Mouse (Mus musculus) MEL (cell line): ENCODE measurements at regions not wholly inside any gene's neighbourhood (a gene's known extent, or its start where the extent isn't known, plus 50 kb on each side); places are given as distances from the start of the nearest gene placed in this dataset.

Experiments used
- DNase-seq: peaks from one replicate; pipeline ENCODE4 v3.0.0; 2011; ENCODE audit warnings: low read depth, low spot score
- H3K27ac ChIP-seq: 2 replicates; pipeline ENCODE4 v1.5.1; 2012; ENCODE audit warnings: low read depth, mild to moderate bottlenecking, control low read depth, low read length, moderate library complexity; ENCODE audit not compliant: control insufficient read depth
- H3K27me3 ChIP-seq, 2 experiments: fragments of 150-350 bp in 1 of 2; sonication (generic) in 1 of 2; 2 replicates each; pipeline ENCODE4 v1.6.1; 2012; ENCODE audit warnings: low read length in 2 of 2, mild to moderate bottlenecking in 2 of 2, improper control_type of control experiment in 1 of 2, moderate library complexity in 1 of 2; ENCODE audit not compliant: insufficient read depth in 2 of 2, control insufficient read depth in 1 of 2
- H3K36me3 ChIP-seq, 2 experiments: 2 replicates each; pipeline ENCODE4 v1.6.1; 2012 to 2014; ENCODE audit warnings: low read length in 2 of 2, improper control_type of control experiment in 1 of 2, inconsistent platforms in 1 of 2, mild to moderate bottlenecking in 1 of 2; ENCODE audit not compliant: insufficient read depth in 2 of 2, control insufficient read depth in 1 of 2
- H3K4me1 ChIP-seq, 2 experiments: fragments of 150-350 bp in 1 of 2; sonication (generic) in 1 of 2; 2 replicates each; pipeline ENCODE4 v1.6.1; 2012; ENCODE audit warnings: low read length in 2 of 2, improper control_type of control experiment in 1 of 2, mild to moderate bottlenecking in 1 of 2; ENCODE audit not compliant: insufficient read depth in 2 of 2, control insufficient read depth in 1 of 2
- H3K4me3 ChIP-seq, 2 experiments: fragments of 150-350 bp in 1 of 2; sonication (generic) in 1 of 2; 2 replicates each; pipeline ENCODE4 v1.5.1; 2012; ENCODE audit warnings: low read depth in 2 of 2, low read length in 2 of 2, mild to moderate bottlenecking in 2 of 2, moderate library complexity in 2 of 2, control low read depth in 1 of 2, improper control_type of control experiment in 1 of 2; ENCODE audit not compliant: control insufficient read depth in 1 of 2, insufficient read depth in 1 of 2
- H3K79me2 ChIP-seq: 2 replicates; pipeline ENCODE4 v1.6.1; 2012; ENCODE audit warnings: mild to moderate bottlenecking, low read length, moderate library complexity; ENCODE audit not compliant: control insufficient read depth, poor library complexity, insufficient read depth
- H3K9ac ChIP-seq: 2 replicates; pipeline ENCODE4 v1.6.1; 2012; ENCODE audit warnings: low read depth, mild to moderate bottlenecking, control low read depth, low read length, moderate library complexity; ENCODE audit not compliant: control insufficient read depth, poor library complexity, severe bottlenecking
- H3K9me3 ChIP-seq: fragments of 150-350 bp; sonication (generic); replicated peaks from 2 replicates; pipeline ENCODE4 v1.6.1; 2012; ENCODE audit warnings: mild to moderate bottlenecking, low read length, improper control_type of control experiment, moderate library complexity; ENCODE audit not compliant: insufficient read depth
- CTCF ChIP-seq, 3 experiments: IDR thresholded peaks in 2 of 3; conservative IDR thresholded peaks in 1 of 3; 2 replicates each; pipeline ENCODE4 v1.5.1; 2011 to 2012; ENCODE audit warnings: low read length in 3 of 3, low read depth in 2 of 3, mild to moderate bottlenecking in 2 of 3, improper control_type of control experiment in 1 of 3, inconsistent platforms in 1 of 3, mixed read lengths in 1 of 3, moderate library complexity in 1 of 3; ENCODE audit not compliant: control insufficient read depth in 1 of 3, insufficient read depth in 1 of 3, poor library complexity in 1 of 3, severe bottlenecking in 1 of 3
- ELF1 ChIP-seq: IDR thresholded peaks from 2 replicates; pipeline ENCODE4 v1.6.1; 2014; ENCODE audit warnings: low read depth, mild to moderate bottlenecking, inconsistent platforms, low read length, improper control_type of control experiment, moderate library complexity
- JUND ChIP-seq: IDR thresholded peaks from 2 replicates; pipeline ENCODE4 v1.6.1; 2011; ENCODE audit warnings: low read depth, mild to moderate bottlenecking, improper control_type of control experiment, low read length
- MAX ChIP-seq: IDR thresholded peaks from 2 replicates; pipeline ENCODE4 v1.6.1; 2011; ENCODE audit warnings: low read length, improper control_type of control experiment
- MAZ ChIP-seq: IDR thresholded peaks from 2 replicates; pipeline ENCODE4 v1.6.1; 2012; ENCODE audit warnings: low read depth, mild to moderate bottlenecking, inconsistent platforms, low read length, improper control_type of control experiment
- MEF2A ChIP-seq: IDR thresholded peaks from 2 replicates; pipeline ENCODE4 v1.6.1; 2014; ENCODE audit warnings: low read depth, mild to moderate bottlenecking, inconsistent platforms, low read length, improper control_type of control experiment; ENCODE audit not compliant: poor library complexity, insufficient replicate concordance, severe bottlenecking; ENCODE audit errors: extremely low read depth
- MYC ChIP-seq: IDR thresholded peaks from 2 replicates; pipeline ENCODE4 v1.6.1; 2011; ENCODE audit warnings: low read depth, mild to moderate bottlenecking, low read length, improper control_type of control experiment, moderate library complexity
- NRF1 ChIP-seq: IDR thresholded peaks from 2 replicates; pipeline ENCODE4 v1.6.1; 2014; ENCODE audit warnings: low read depth, mild to moderate bottlenecking, inconsistent platforms, low read length, improper control_type of control experiment, moderate library complexity; ENCODE audit not compliant: poor library complexity, insufficient read depth, severe bottlenecking
- POLR2AphosphoS2 ChIP-seq: IDR thresholded peaks from 2 replicates; pipeline ENCODE4 v1.6.1; 2011; ENCODE audit warnings: low read length, improper control_type of control experiment
- POLR2AphosphoS5 ChIP-seq: IDR thresholded peaks from 2 replicates; pipeline ENCODE4 v1.6.1; 2012; ENCODE audit warnings: low read depth, borderline replicate concordance, mild to moderate bottlenecking, inconsistent platforms, low read length, moderate library complexity, mixed read lengths
- RCOR1 ChIP-seq: IDR thresholded peaks from 2 replicates; pipeline ENCODE4 v1.6.1; 2012; ENCODE audit warnings: low read depth, mild to moderate bottlenecking, inconsistent platforms, low read length, improper control_type of control experiment
- USF2 ChIP-seq, 2 experiments: IDR thresholded peaks; 2 replicates each; pipeline ENCODE4 v1.6.1; 2011 to 2012; ENCODE audit warnings: improper control_type of control experiment in 2 of 2, low read length in 2 of 2, borderline replicate concordance in 1 of 2, inconsistent platforms in 1 of 2, low read depth in 1 of 2, mild to moderate bottlenecking in 1 of 2; ENCODE audit not compliant: insufficient read depth in 1 of 2
- ZC3H11A ChIP-seq: IDR thresholded peaks from 2 replicates; pipeline ENCODE4 v1.6.1; 2012; ENCODE audit warnings: low read depth, mild to moderate bottlenecking, inconsistent platforms, low read length, improper control_type of control experiment
- ZKSCAN1 ChIP-seq: IDR thresholded peaks from 2 replicates; pipeline ENCODE4 v1.6.1; 2012; ENCODE audit warnings: low read depth, mild to moderate bottlenecking, inconsistent platforms, low read length, improper control_type of control experiment, moderate library complexity
- ZNF384 ChIP-seq: IDR thresholded peaks from 2 replicates; pipeline ENCODE4 v1.6.1; 2012; ENCODE audit warnings: low read depth, mild to moderate bottlenecking, inconsistent platforms, low read length, improper control_type of control experiment

DNA sequence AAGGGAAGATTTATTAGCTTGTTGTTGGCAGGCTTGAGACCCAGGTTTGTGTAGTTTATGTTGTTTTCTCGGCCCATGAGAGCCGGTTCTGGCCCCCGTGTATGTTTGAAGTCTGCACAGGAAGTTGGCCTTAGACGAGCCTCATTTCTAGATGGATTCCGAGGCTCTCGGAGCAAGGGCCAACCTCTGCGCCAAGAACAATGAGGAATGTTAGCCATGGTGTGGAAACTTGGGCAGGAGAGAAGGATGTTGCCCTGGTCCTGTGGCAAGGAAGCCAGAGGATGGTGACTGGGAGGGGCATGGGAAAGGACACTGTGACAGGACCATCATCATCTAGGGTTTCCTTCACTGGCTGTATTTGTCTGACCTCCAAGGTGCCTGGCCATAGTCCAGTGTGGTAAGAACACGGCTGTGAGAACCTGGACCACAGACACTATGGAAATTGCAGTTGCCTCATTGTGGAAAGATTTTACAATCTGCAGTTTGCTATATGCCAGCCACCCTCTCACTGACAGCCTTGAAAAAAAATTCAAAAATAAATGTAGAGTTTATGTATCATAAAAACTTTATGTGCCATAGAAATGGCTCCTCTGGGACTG, 198.9 kb upstream of the Pik3r1 start:
- H3K36me3 ChIP-seq = no peaks in the 10 kb centered on the region
- no peak overlapping the region for H3K4me3 ChIP-seq
- no peaks in the 10 kb centered on the region for H3K4me1 ChIP-seq
- DNase-seq = no peak
- H3K9ac ChIP-seq = no peak overlapping the region
- H3K27me3 ChIP-seq = no peaks in the 10 kb centered on the region
- TF ChIP-seq MAZ (no peak), ZC3H11A (no peak), ZKSCAN1 (no peak), MAX (no peak), ELF1 (no peak), USF2 (IDR thresholded peaks at IDR 0.05; ENCODE audit: borderline replicate concordance in 1 of 2, insufficient read depth in 1 of 2, low read depth in 1 of 2, low read length in 2 of 2) (no peak)
- no peaks in the 10 kb centered on the region for H3K9me3 ChIP-seq
- H3K79me2 ChIP-seq = no peaks in the 10 kb centered on the region
- no peak overlapping the region for H3K27ac ChIP-seq

DNA sequence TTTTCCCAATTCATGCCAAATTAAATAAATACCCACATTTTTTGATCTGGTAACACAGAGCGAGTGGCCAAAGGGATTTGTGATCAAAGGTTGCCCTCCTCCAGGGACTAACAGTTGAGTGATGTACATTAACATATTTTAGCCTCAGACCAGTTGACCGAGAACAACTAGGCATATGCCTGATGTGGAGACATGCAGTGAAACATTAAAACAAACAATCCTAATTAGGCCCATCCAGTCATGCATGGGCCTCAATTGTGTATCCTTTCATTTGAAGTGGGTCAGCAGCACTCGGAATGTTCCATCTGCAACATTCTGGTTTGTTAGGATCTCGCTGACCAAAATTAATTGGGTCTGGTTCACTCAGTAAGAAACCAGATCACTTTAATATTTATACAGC, 199.4 kb upstream of the Pik3r1 start:
- DNase-seq = no peak
- H3K9me3 ChIP-seq = no peaks in the 10 kb centered on the region
- no peaks in the 10 kb centered on the region for H3K27me3 ChIP-seq
- no peaks in the 10 kb centered on the region for H3K79me2 ChIP-seq
- H3K36me3 ChIP-seq = no peaks in the 10 kb centered on the region
- no peaks in the 10 kb centered on the region for H3K4me1 ChIP-seq
- H3K27ac ChIP-seq = no peak overlapping the region
- TF ChIP-seq ELF1 = no peak
- TF ChIP-seq RCOR1 = no peak
- TF ChIP-seq NRF1 = no peak
- TF ChIP-seq ZNF384 = no peak
- TF ChIP-seq JUND = no peak
- no peak for TF ChIP-seq CTCF (IDR thresholded peaks at IDR 0.05 in 2 of 3, conservative IDR thresholded peaks at IDR 0.05 in 1 of 3; ENCODE audit: control insufficient read depth in 1 of 3, insufficient read depth in 1 of 3, low read depth in 2 of 3, low read length in 3 of 3, poor library complexity in 1 of 3, severe bottlenecking in 1 of 3)
- no peak for TF ChIP-seq POLR2AphosphoS2
- TF ChIP-seq ZC3H11A = no peak
- TF ChIP-seq POLR2AphosphoS5 = no peak
- no peak overlapping the region for H3K9ac ChIP-seq
- no peak overlapping the region for H3K4me3 ChIP-seq

DNA sequence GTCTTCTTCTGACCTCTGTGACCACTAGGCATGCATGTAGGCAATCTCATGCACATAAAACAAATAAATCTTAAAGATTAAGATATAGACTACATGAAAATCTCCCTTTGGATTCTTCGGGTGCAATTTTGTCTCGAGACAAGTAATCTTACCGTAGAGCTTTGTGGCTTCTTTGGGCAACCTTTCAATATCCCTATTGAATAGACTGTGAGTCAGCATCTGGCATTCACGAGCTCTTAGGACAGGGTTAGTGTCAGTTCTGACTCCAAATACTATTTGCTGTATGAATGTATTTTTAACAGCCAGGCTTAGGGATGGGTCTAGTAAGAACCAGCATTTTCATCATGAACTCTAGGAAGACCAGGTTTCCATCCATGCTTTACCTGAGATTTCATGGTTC, 208.7 kb upstream of the Pik3r1 start:
- Histone ChIP-seq H3K9ac (no peak overlapping the region), H3K27me3 (no peaks in the 10 kb centered on the region), H3K4me1 (no peaks in the 10 kb centered on the region), H3K4me3 (no peak overlapping the region)
- TF ChIP-seq CTCF (IDR thresholded peaks at IDR 0.05 in 2 of 3, conservative IDR thresholded peaks at IDR 0.05 in 1 of 3; ENCODE audit: control insufficient read depth in 1 of 3, insufficient read depth in 1 of 3, low read depth in 2 of 3, low read length in 3 of 3, poor library complexity in 1 of 3, severe bottlenecking in 1 of 3) (no peak), MYC (no peak), MEF2A (no peak), MAX (no peak)
- TF ChIP-seq, all 39 proteins: peak for 0
- no peaks in the 10 kb centered on the region for H3K79me2 ChIP-seq
- no peak overlapping the region for H3K27ac ChIP-seq
- DNase-seq = no peak
- no peaks in the 10 kb centered on the region for H3K9me3 ChIP-seq
- H3K36me3 ChIP-seq = no peaks in the 10 kb centered on the region
